Mouse (Mus musculus): ENCODE measurements around the gene Krt39.

The Krt39 gene

GRCm38 (mm10) chr11:99471946-99472345 is 49.2 kb downstream of the Krt39 start:
- no peak for DNase-seq (ENCODE audit: low spot score)

- DNase-seq (ENCODE audit: low spot score) = no peak
Observed at GRCm38 (mm10) chr11:99469228-99469627, 51.9 kb downstream of the Krt39 start.

DNA sequence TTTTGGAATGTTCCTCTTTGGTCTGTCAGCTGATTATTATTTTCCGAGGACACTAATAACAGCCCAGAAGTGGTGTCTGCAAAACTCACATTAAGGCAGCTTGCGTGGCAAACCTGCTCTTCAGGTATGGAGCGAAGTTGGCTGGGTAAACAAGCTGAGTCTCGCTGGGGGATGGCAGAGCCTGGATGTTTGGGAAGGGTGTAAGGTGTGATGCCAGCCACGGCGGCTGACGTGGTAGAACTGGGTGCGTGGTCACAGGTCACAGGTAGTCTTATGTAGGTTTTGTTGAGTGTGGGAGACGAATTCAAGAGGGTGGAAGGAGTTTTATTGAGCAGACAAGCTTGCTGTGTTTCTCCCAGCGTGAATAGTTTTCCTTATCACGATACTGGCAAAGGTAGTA is 52.6 kb downstream of the Krt39 start:
- peak; percentile 70 for DNase-seq (ENCODE audit: low spot score)

GRCm38 (mm10) chr11:99466316-99466715 is 54.8 kb downstream of the Krt39 start:
- no peak for DNase-seq (ENCODE audit: low spot score)

GRCm38 (mm10) chr11:99464836-99465235 is 56.3 kb downstream of the Krt39 start:
- peak; percentile 90 for DNase-seq (ENCODE audit: low spot score)
